Mouse (Mus musculus) induced T-regulatory cell, adult 2 months (primary cell): ENCODE results near the gene Eif2b3.

ENCODE experiments used
- DNase-seq: peaks from one replicate; pipeline ENCODE4 v3.0.0-alpha.2; 2012; ENCODE audit warnings: low read depth

The Eif2b3 gene

GRCm38 (mm10) chr4:117019206-117020134, at the start of gene Eif2b3:
Gene Eif2b3, plus strand, starts transcription at chr4:117019402.
- peak; percentile 94 for DNase-seq

GRCm38 (mm10) chr4:116976503-116976902, 42.7 kb upstream of the Eif2b3 start:
- DNase-seq, result no peak

GRCm38 (mm10) chr4:116985681-116986080, 33.5 kb upstream of the Eif2b3 start:
- no peak for DNase-seq

GRCm38 (mm10) chr4:116986400-116987121, 32.6 kb upstream of the Eif2b3 start:
- DNase-seq, result peak; percentile 71

- DNase-seq, result no peak
These were observed 32.1 kb upstream of the Eif2b3 start for GRCm38 (mm10) chr4:116987122-116987456.

- DNase-seq, result no peak
These were observed 29.5 kb upstream of the Eif2b3 start for GRCm38 (mm10) chr4:116989731-116990130.

GRCm38 (mm10) chr4:116991366-116991765, 27.8 kb upstream of the Eif2b3 start:
- peak; percentile 88 for DNase-seq

- peak; percentile 98 for DNase-seq
These were observed 25.3 kb upstream of the Eif2b3 start, which contains the start of gene Urod for GRCm38 (mm10) chr4:116993672-116994621. Gene Urod, minus strand, starts transcription at chr4:116994413.

GRCm38 (mm10) chr4:116995131-116995797, 23.9 kb upstream of the Eif2b3 start, which contains the start of gene Hectd3:
Gene Hectd3, plus strand, starts transcription at chr4:116995317.
- DNase-seq, result peak; percentile 82

GRCm38 (mm10) chr4:116995798-116996135, 23.4 kb upstream of the Eif2b3 start:
- peak; percentile 60 for DNase-seq

GRCm38 (mm10) chr4:116999513-117000154, 19.6 kb upstream of the Eif2b3 start:
- DNase-seq, result no peak

- DNase-seq, result no peak
These were observed 17.2 kb upstream of the Eif2b3 start for GRCm38 (mm10) chr4:117001957-117002356.

- peak; percentile 62 for DNase-seq
These were observed 16.4 kb upstream of the Eif2b3 start for GRCm38 (mm10) chr4:117002543-117003521.

- no peak for DNase-seq
These were observed 14.6 kb upstream of the Eif2b3 start for GRCm38 (mm10) chr4:117004649-117005048.

GRCm38 (mm10) chr4:117005611-117006400, 13.4 kb upstream of the Eif2b3 start:
- peak; percentile 38 for DNase-seq

- DNase-seq, result no peak
These were observed 12.1 kb upstream of the Eif2b3 start for GRCm38 (mm10) chr4:117007058-117007457.

- no peak for DNase-seq
These were observed 9.0 kb upstream of the Eif2b3 start for GRCm38 (mm10) chr4:117010231-117010630.

GRCm38 (mm10) chr4:117013596-117013995, 5.6 kb upstream of the Eif2b3 start:
- no peak for DNase-seq
